Mouse (Mus musculus) forebrain, postnatal 0 days (tissue): ENCODE measurements around the gene Pex13. TPM values are rescaled to one million over a fixed set of nuclear protein-coding genes. Genes with fewer than 3 reads are reported as not detected.

Source experiments
- ATAC-seq: fragments of 200-750 bp; cut with Nextera tagmentation; 2 replicates; pipeline ENCODE4 v1.8.0; 2017; ENCODE audit warnings: mild to moderate bottlenecking, moderate library complexity
- DNase-seq: peaks from one replicate; pipeline ENCODE4 v3.0.0-alpha.2; 2015
- H3K27ac ChIP-seq: fragments of 300-500 bp; sonication (generic); 2 replicates; pipeline ENCODE4 v1.5.1; 2014; ENCODE audit warnings: low read depth, mild to moderate bottlenecking, antibody characterized with exemption, low read length, moderate library complexity, mixed read lengths
- H3K27me3 ChIP-seq: fragments of 300-500 bp; sonication (generic); 2 replicates; pipeline ENCODE4 v1.6.1; 2014; ENCODE audit warnings: mild to moderate bottlenecking, low read length, mixed read lengths; ENCODE audit not compliant: insufficient read depth
- H3K36me3 ChIP-seq: fragments of 300-500 bp; sonication (generic); 2 replicates; pipeline ENCODE4 v1.6.1; 2014; ENCODE audit warnings: mild to moderate bottlenecking, moderate library complexity; ENCODE audit not compliant: insufficient read depth
- H3K4me1 ChIP-seq: fragments of 300-500 bp; sonication (generic); 2 replicates; pipeline ENCODE4 v1.6.1; 2014; ENCODE audit warnings: antibody characterized with exemption; ENCODE audit not compliant: insufficient read depth
- H3K4me2 ChIP-seq: fragments of 300-500 bp; sonication (generic); 2 replicates; pipeline ENCODE4 v1.6.1; 2014; ENCODE audit warnings: low read depth, mild to moderate bottlenecking, moderate library complexity
- H3K4me3 ChIP-seq: fragments of 300-500 bp; sonication (generic); 2 replicates; pipeline ENCODE4 v1.5.1; 2014; ENCODE audit warnings: low read depth, low read length, mixed read lengths
- H3K9ac ChIP-seq: fragments of 300-500 bp; sonication (generic); 2 replicates; pipeline ENCODE4 v1.6.1; 2014; ENCODE audit warnings: mild to moderate bottlenecking
- H3K9me3 ChIP-seq: fragments of 300-500 bp; sonication (generic); 2 replicates; pipeline ENCODE4 v1.6.1; 2016; ENCODE audit warnings: low read length
- CTCF ChIP-seq: sonication (generic); IDR thresholded peaks from 2 replicates; pipeline ENCODE4 v1.5.1; 2016; ENCODE audit warnings: antibody characterized with exemption, control low read depth, low read depth
- WGBS: fragments of 180-500 bp; shearing (Covaris S2); extraction: QIAGEN DNeasy Blood & Tissue Kit; methylation state at CpG from one replicate; pipeline ENCODE4 v1.1.7; 2014; 5-methylcytosine and 5-hydroxymethylcytosine counted together
- polyA plus RNA-seq: library from polyadenylated mRNA; unstranded; fragments of >200 nt; fragmentation: Nextera tagmentation; extraction: Ambion mirVana; gene quantifications from 2 replicates; pipeline ENCODE4 v1.2.1, GENCODE M21; 2015
- total RNA-seq: library from RNA; depleted of rRNA; stranded (reverse); fragments of >200 nt; gene quantifications from 2 replicates; pipeline ENCODE4 v1.2.3, GENCODE M21; 2014

Gene Pex13
- total and polyA plus RNA-seq, 2 experiments from 2014 or later = 23.5 to 24.9 TPM

GRCm38 (mm10) chr11:23676100-23676499 lies 10.3 kb upstream of the Pex13 start:
- Histone ChIP-seq H3K4me2 (no peak overlapping the region), H3K36me3 (peaks cover 65% of the 10 kb centered on the region), H3K27ac (no peak overlapping the region), H3K4me1 (no peaks in the 10 kb centered on the region), H3K27me3 (no peaks in the 10 kb centered on the region), H3K9me3 (no peaks in the 10 kb centered on the region), H3K4me3 (no peak overlapping the region), H3K9ac (no peak overlapping the region)
- ATAC-seq (no peak), DNase-seq (no peak)
- no peak for TF ChIP-seq CTCF
- 90% methylated on average over 5 of the region's 5 CpGs for WGBS

DNA sequence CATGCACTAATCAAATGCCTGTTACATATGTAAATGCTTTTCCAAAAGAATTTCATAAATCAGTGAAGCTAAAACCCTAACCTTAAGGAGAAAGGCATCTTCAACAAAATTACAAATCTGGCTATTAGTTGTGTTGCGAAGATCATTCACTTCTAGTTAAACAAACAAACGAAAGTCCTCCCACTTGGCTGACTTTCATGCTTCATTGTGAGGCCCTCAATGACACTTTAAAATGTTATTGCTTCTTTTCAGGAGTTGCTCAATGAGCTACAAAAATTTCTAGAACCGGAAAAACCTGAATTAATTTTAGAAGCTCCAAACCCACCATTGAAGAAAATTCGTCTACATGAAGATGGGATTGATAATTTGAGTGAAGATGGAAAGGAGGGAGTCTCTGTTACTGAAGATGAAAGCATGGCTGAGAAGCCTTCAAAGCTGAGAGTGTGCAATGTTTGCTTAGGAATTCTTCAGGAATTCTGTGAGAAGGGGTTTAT lies 6.5 kb upstream of the Pex13 start:
- DNase-seq (no peak), ATAC-seq (no peak)
- 0 out of 2 replicates have a peak, but pooled peaks cover under 1% of the 10 kb centered on the region for H3K4me1 ChIP-seq
- H3K27ac ChIP-seq = no peak overlapping the region
- TF ChIP-seq CTCF = no peak
- peaks cover 45% of the 10 kb centered on the region for H3K36me3 ChIP-seq
- no peak overlapping the region for H3K4me2 ChIP-seq
- 88% methylated on average over 4 of the region's 4 CpGs for WGBS
- H3K9ac ChIP-seq = no peak overlapping the region
- no peaks in the 10 kb centered on the region for H3K27me3 ChIP-seq
- H3K9me3 ChIP-seq = no peaks in the 10 kb centered on the region
- H3K4me3 ChIP-seq = no peak overlapping the region

- Histone ChIP-seq H3K4me1 (peaks cover 5% of the 10 kb centered on the region; the same call in 1 of the 2 replicates), H3K27me3 (no peaks in the 10 kb centered on the region), H3K9ac (no peak overlapping the region), H3K4me3 (peak overlapping the region; percentile 97), H3K9me3 (no peaks in the 10 kb centered on the region), H3K27ac (no peak overlapping the region), H3K4me2 (peak overlapping the region; percentile 65), H3K36me3 (no peaks in the 10 kb centered on the region; the same call in 1 of the 2 replicates)
- DNase-seq (peak; percentile 8), ATAC-seq (no peak)
- TF ChIP-seq CTCF = no peak
- 9% methylated on average over 3 of the region's 3 CpGs for WGBS
These were observed 1.4 kb upstream of the Pex13 start for GRCm38 (mm10) chr11:23667128-23667527.

DNA sequence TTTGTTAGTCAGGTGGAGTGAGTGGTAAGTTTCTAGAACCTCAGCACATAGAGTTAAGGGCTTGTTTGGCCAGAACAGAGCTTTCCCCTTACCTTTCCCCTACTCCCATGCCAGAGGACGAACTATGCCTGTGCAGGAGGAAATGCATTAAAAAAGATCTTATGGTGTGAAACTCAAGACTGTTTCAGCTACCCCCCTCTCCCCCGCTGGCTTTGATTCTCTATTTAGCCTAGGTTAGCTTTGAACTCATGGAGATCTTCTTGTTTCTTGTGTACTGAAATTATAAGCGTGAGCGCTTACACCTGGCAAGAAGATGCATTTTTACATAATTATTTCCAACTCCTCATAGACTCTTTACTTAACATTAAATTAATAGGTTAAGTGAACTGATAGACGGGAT lies 767 bp upstream of the Pex13 start:
- no peak for TF ChIP-seq CTCF
- DNase-seq = no peak
- peak overlapping the region; percentile 97 for H3K4me3 ChIP-seq

GRCm38 (mm10) chr11:23665311-23665786 lies 410 bp downstream of the Pex13 start, which contains the start of gene Pus10:
Pus10 (plus strand) TSS chr11:23665674.
- peak within 1 kb of the TSS; percentile 98 for H3K27ac ChIP-seq
- H3K4me2 ChIP-seq = peak within 1 kb of the TSS; percentile 65
- peaks cover 5% of the 10 kb centered on the region; the same call in 1 of the 2 replicates for H3K4me1 ChIP-seq
- no peaks in the 10 kb centered on the region for H3K27me3 ChIP-seq
- no peaks in the 10 kb centered on the region for H3K36me3 ChIP-seq
- DNase-seq = no peak
- H3K4me3 ChIP-seq = peak within 1 kb of the TSS; percentile 97
- no peaks in the 10 kb centered on the region for H3K9me3 ChIP-seq
- ATAC-seq = peak; percentile 29; the same call in 1 of the 2 replicates
- WGBS = 1% methylated on average over 38 of the region's 40 CpGs
- H3K9ac ChIP-seq = peak within 1 kb of the TSS; percentile 82
- no peak for TF ChIP-seq CTCF

More for the DNA sequence above, 767 bp upstream of the Pex13 start:
- Histone ChIP-seq H3K4me1 (peaks cover 5% of the 10 kb centered on the region; the same call in 1 of the 2 replicates), H3K27me3 (no peaks in the 10 kb centered on the region), H3K4me2 (peak overlapping the region; percentile 65), H3K9ac (peak overlapping the region; percentile 82), H3K27ac (peak overlapping the region; percentile 98), H3K36me3 (no peaks in the 10 kb centered on the region), H3K9me3 (no peaks in the 10 kb centered on the region)
- WGBS = 6% methylated on average over 5 of the region's 5 CpGs
- no peak for ATAC-seq

DNA sequence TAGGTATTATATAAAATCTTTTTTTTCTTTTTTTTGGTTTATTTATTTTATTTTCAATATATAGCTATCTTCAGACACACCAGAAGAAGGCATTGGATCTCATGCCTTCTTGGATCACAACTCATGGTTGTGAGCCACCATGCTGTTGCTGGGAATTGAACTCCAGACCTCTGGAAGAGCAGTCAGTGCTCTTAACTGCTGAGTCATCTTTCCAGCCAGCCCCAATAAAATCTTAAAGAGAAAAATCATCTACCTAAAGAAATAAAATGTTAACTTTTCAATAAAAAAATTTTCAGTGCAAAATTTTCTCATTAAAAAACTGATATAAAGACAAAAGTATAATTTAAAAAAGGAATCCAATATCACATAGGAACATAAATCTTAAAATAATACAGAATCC lies 1.5 kb downstream of the Pex13 start:
- no peaks in the 10 kb centered on the region for H3K27me3 ChIP-seq
- no peak overlapping the region for H3K27ac ChIP-seq
- H3K4me3 ChIP-seq = no peak overlapping the region
- H3K9ac ChIP-seq = no peak overlapping the region
- H3K4me2 ChIP-seq = no peak overlapping the region
- no peak for TF ChIP-seq CTCF
- ATAC-seq (no peak), DNase-seq (no peak)
- H3K9me3 ChIP-seq = no peaks in the 10 kb centered on the region
- no peaks in the 10 kb centered on the region for H3K36me3 ChIP-seq
- H3K4me1 ChIP-seq = peaks cover 5% of the 10 kb centered on the region; the same call in 1 of the 2 replicates

- no peak for TF ChIP-seq CTCF
These were observed 8.0 kb downstream of the Pex13 start for GRCm38 (mm10) chr11:23657791-23658190.

More at GRCm38 (mm10) chr11:23657791-23658190, 8.0 kb downstream of the Pex13 start:
- no peak overlapping the region for H3K9ac ChIP-seq
- no peaks in the 10 kb centered on the region for H3K36me3 ChIP-seq
- no peak for ATAC-seq
- no peaks in the 10 kb centered on the region for H3K4me1 ChIP-seq
- no peaks in the 10 kb centered on the region for H3K9me3 ChIP-seq
- H3K4me2 ChIP-seq = no peak overlapping the region
- no peak for DNase-seq
- H3K27ac ChIP-seq = no peak overlapping the region
- no peak overlapping the region for H3K4me3 ChIP-seq
- no peaks in the 10 kb centered on the region for H3K27me3 ChIP-seq
- 60% methylated on average over 2 of the region's 2 CpGs for WGBS
